Mouse (Mus musculus) layer of hippocampus, adult 6 months (tissue): ENCODE results near the gene Prdm11. TPM values are rescaled to one million over a fixed set of nuclear protein-coding genes. Genes with fewer than 3 reads are reported as not detected.

ENCODE experiments used
- long read RNA-seq, 2 experiments: library from polyadenylated mRNA; unstranded; transcript quantifications; one replicate each; pipeline ENCODE4 v2.0.0; 2019 to 2020
- polyA plus RNA-seq: library from polyadenylated mRNA; unstranded; fragments of <200 nt; fragmentation: Nextera tagmentation; gene quantifications from 2 replicates; pipeline ENCODE4 v1.2.3, GENCODE M21; 2021

The Prdm11 gene
- polyA plus RNA-seq: 0.48 and 0.52 TPM in 2 replicates
- long read RNA-seq, experiment 1: 0 reads
- long read RNA-seq, experiment 2, partial matches to known transcripts: 0 of 2 reads
- long read RNA-seq, experiment 2, other reads (novel, unspliced or antisense): 2 of 2 reads

GRCm38 (mm10) chr2:93045818-93046508 is at the start of gene Prdm11:
TSS of gene Prdm11 (minus strand) at chr2:93046167.

Other genes starting within 250 kb of the Prdm11 start
- gene Syt13, start 131.1 kb downstream of the Prdm11 start, polyA plus RNA-seq: 93.0 and 102 TPM in 2 replicates
- gene Trp53i11, start 141.4 kb upstream of the Prdm11 start, polyA plus RNA-seq: 27.8 and 32.3 TPM in 2 replicates